Mouse (Mus musculus) adipose tissue, adult 10 weeks (tissue): ENCODE results near the gene Mus81. TPM values are rescaled to one million over a fixed set of nuclear protein-coding genes. Genes with fewer than 3 reads are reported as not detected.

Experiments used
- polyA plus RNA-seq: library from polyadenylated mRNA; stranded (reverse); fragments of 350-450 nt; fragmentation: Illumina TruSeq; extraction: RNeasy Lipid Tissue Mini Kit (QIAGEN cat#74804); gene quantifications from one replicate; pipeline ENCODE4 v1.2.3, GENCODE M21; 2014; ENCODE audit warnings: low read depth, low replicate concordance

The Mus81 gene
- polyA plus RNA-seq = 45.1 TPM

GRCm38 (mm10) chr19:5487768-5488550 is at the start of gene Mus81:
Gene Mus81 (minus strand): TSS chr19:5488402.

GRCm38 (mm10) chr19:5510031-5511026 is 22.1 kb upstream of the Mus81 start, which contains the start of gene Snx32:
Gene Snx32 (minus strand): TSS chr19:5510538.

GRCm38 (mm10) chr19:5503687-5504086 is 15.5 kb upstream of the Mus81 start, which contains the start of gene 1700020D05Rik:
Gene 1700020D05Rik (minus strand): TSS chr19:5503787.

GRCm38 (mm10) chr19:5490313-5490897 is 2.2 kb upstream of the Mus81 start, which contains the start of gene Cfl1:
Gene Cfl1 (plus strand): TSS chr19:5490455.

GRCm38 (mm10) chr19:5473720-5474119 is 14.5 kb downstream of the Mus81 start, which contains the start of gene Efemp2:
Gene Efemp2 (plus strand): TSS chr19:5473954.

GRCm38 (mm10) chr19:5468374-5468773 is 19.8 kb downstream of the Mus81 start, which contains the start of gene Ctsw:
Gene Ctsw (minus strand): TSS chr19:5468507.

GRCm38 (mm10) chr19:5460465-5460911 is 27.7 kb downstream of the Mus81 start, which contains the start of gene Fibp:
Gene Fibp (plus strand): TSS chr19:5460615.

GRCm38 (mm10) chr19:5457746-5458442 is 30.3 kb downstream of the Mus81 start, which contains the start of gene Ccdc85b:
Gene Ccdc85b (minus strand): TSS chr19:5457894.

GRCm38 (mm10) chr19:5447515-5448353 is 40.5 kb downstream of the Mus81 start, which contains the start of gene Fosl1:
Gene Fosl1 (plus strand): TSS chr19:5447547.

Other genes with a start within 250 kb of the Mus81 start
- gene Pacs1, start 215.3 kb downstream of the Mus81 start, polyA plus RNA-seq = 21.5 TPM
- 105 TPM for gene Sf3b2, start 192.9 kb downstream of the Mus81 start, polyA plus RNA-seq
- 0.60 TPM for gene Gal3st3, start 190.1 kb downstream of the Mus81 start, polyA plus RNA-seq
- 2.0 TPM for gene Catsper1, start 152.7 kb downstream of the Mus81 start, polyA plus RNA-seq
- gene Cst6, start 138.8 kb downstream of the Mus81 start, polyA plus RNA-seq = 11.8 TPM
- 22.2 TPM for gene Eif1ad, start 121.7 kb downstream of the Mus81 start, polyA plus RNA-seq
- gene Banf1, start 121.2 kb downstream of the Mus81 start, polyA plus RNA-seq = 85.8 TPM
- 49.0 TPM for gene Sart1, start 99.7 kb downstream of the Mus81 start, polyA plus RNA-seq
- 4.2 TPM for gene Tsga10ip, start 85.9 kb downstream of the Mus81 start, polyA plus RNA-seq
- 252 TPM for gene Drap1, start 63.4 kb downstream of the Mus81 start, polyA plus RNA-seq
- 45.5 TPM for gene AI837181, start 63.3 kb downstream of the Mus81 start, polyA plus RNA-seq
- gene Fosl1, start 40.9 kb downstream of the Mus81 start, polyA plus RNA-seq = 0.51 TPM
- gene Ccdc85b, start 30.5 kb downstream of the Mus81 start, polyA plus RNA-seq = 7.1 TPM
- 53.3 TPM for gene Fibp, start 27.8 kb downstream of the Mus81 start, polyA plus RNA-seq
- 1.5 TPM for gene Ctsw, start 19.9 kb downstream of the Mus81 start, polyA plus RNA-seq
- 41.4 TPM for gene Efemp2, start 14.4 kb downstream of the Mus81 start, polyA plus RNA-seq
- 533 TPM for gene Cfl1, start 2.1 kb upstream of the Mus81 start, polyA plus RNA-seq
- gene 1700020D05Rik, start 15.4 kb upstream of the Mus81 start, polyA plus RNA-seq = 6.2 TPM
- 18.9 TPM for gene Snx32, start 22.1 kb upstream of the Mus81 start, polyA plus RNA-seq
- 2.1 TPM for gene Ovol1, start 72.2 kb upstream of the Mus81 start, polyA plus RNA-seq
- gene Ap5b1, start 79.6 kb upstream of the Mus81 start, polyA plus RNA-seq = 5.9 TPM
- 47.8 TPM for gene Rnaseh2c, start 113.5 kb upstream of the Mus81 start, polyA plus RNA-seq
- gene Kat5, start 121.8 kb upstream of the Mus81 start, polyA plus RNA-seq = 43.1 TPM
- 47.9 TPM for gene Rela, start 149.1 kb upstream of the Mus81 start, polyA plus RNA-seq
- 23.3 TPM for gene Sipa1, start 175.3 kb upstream of the Mus81 start, polyA plus RNA-seq
- gene Map3k11, start 200.3 kb upstream of the Mus81 start, polyA plus RNA-seq = 28.7 TPM
- 48.3 TPM for gene Pcnx3, start 200.5 kb upstream of the Mus81 start, polyA plus RNA-seq
- gene Kcnk7, start 216.0 kb upstream of the Mus81 start, polyA plus RNA-seq = 0.48 TPM
- gene Ehbp1l1, start 237.9 kb upstream of the Mus81 start, polyA plus RNA-seq = 30.6 TPM
- 47.1 TPM for gene Fam89b, start 241.3 kb upstream of the Mus81 start, polyA plus RNA-seq